Mouse (Mus musculus) limb, embryonic 11.5 days (tissue): Measurements from ENCODE around the gene Tmem181a. TPM values are rescaled to one million over a fixed set of nuclear protein-coding genes. Genes with fewer than 3 reads are reported as not detected.
A peak's percentile ranks its signal among the peaks of the same experiment; 100 is the strongest.
"Not testable (repeated sequence)": the region's sequence is repeated elsewhere in the genome, so short reads cannot be mapped to it uniquely, and the experiment has no call there.

ENCODE experiments used
- ATAC-seq: fragments of 200-750 bp; cut with Nextera tagmentation; 2 replicates; pipeline ENCODE4 v1.8.0; 2017; ENCODE audit warnings: low read depth; ENCODE audit not compliant: insufficient number of reproducible peaks, low FRiP score, low TSS enrichment
- DNase-seq: peaks from one replicate; pipeline ENCODE4 v3.0.0-alpha.2; 2015; ENCODE audit warnings: low spot score
- H3K27ac ChIP-seq: fragments of 300-500 bp; sonication (generic); replicated peaks from 2 replicates; pipeline ENCODE4 v1.5.1; 2014; ENCODE audit warnings: low read depth, mild to moderate bottlenecking, low read length
- H3K27me3 ChIP-seq: fragments of 300-500 bp; sonication (generic); 2 replicates; pipeline ENCODE4 v1.6.1; 2014; ENCODE audit warnings: mild to moderate bottlenecking, low read length, mixed read lengths; ENCODE audit not compliant: control insufficient read depth, insufficient read depth
- H3K36me3 ChIP-seq: fragments of 300-500 bp; sonication (generic); 2 replicates; pipeline ENCODE4 v1.6.1; 2014; ENCODE audit warnings: mild to moderate bottlenecking, low read length, moderate library complexity, mixed read lengths; ENCODE audit not compliant: control insufficient read depth, insufficient read depth
- H3K4me1 ChIP-seq: fragments of 300-500 bp; sonication (generic); 2 replicates; pipeline ENCODE4 v1.6.1; 2014; ENCODE audit warnings: low read length, mixed read lengths; ENCODE audit not compliant: control insufficient read depth, insufficient read depth
- H3K4me2 ChIP-seq: fragments of 300-500 bp; sonication (generic); 2 replicates; pipeline ENCODE4 v1.6.1; 2014; ENCODE audit warnings: low read depth, mild to moderate bottlenecking, moderate library complexity; ENCODE audit not compliant: severe bottlenecking
- H3K4me3 ChIP-seq: fragments of 300-500 bp; sonication (generic); 2 replicates; pipeline ENCODE4 v1.5.1; 2014; ENCODE audit warnings: low read depth, low read length
- H3K9ac ChIP-seq: fragments of 300-500 bp; sonication (generic); 2 replicates; pipeline ENCODE4 v1.6.1; 2014; ENCODE audit warnings: mild to moderate bottlenecking, low read length
- H3K9me3 ChIP-seq: fragments of 300-500 bp; sonication (generic); 2 replicates; pipeline ENCODE4 v1.6.1; 2016; ENCODE audit warnings: low read length; ENCODE audit not compliant: control insufficient read depth
- WGBS: fragments of 180-500 bp; shearing (Covaris S2); extraction: QIAGEN DNeasy Blood & Tissue Kit; methylation state at CpG from one replicate; pipeline ENCODE4 v1.1.7; 2014; 5-methylcytosine and 5-hydroxymethylcytosine counted together
- polyA plus RNA-seq: library from polyadenylated mRNA; unstranded; fragments of >200 nt; fragmentation: Nextera tagmentation; extraction: Ambion mirVana; gene quantifications from 2 replicates; pipeline ENCODE4 v1.2.1, GENCODE M21; 2014

Gene Tmem181a
- polyA plus RNA-seq, 1 experiment from 2014 or later: 25.5 TPM

GRCm38 (mm10) chr17:6270840-6271239, 14.2 kb downstream of the Tmem181a start:
- not testable (repeated sequence) for H3K36me3 ChIP-seq, H3K9ac ChIP-seq, H3K27ac ChIP-seq, H3K27me3 ChIP-seq, H3K9me3 ChIP-seq, H3K4me1 ChIP-seq
- H3K4me2 ChIP-seq: peak overlapping the region; percentile 50
- peak overlapping the region; percentile 43 for H3K4me3 ChIP-seq
- DNase-seq: peak; percentile 55
- 0% methylated on average over 22 of the region's 25 CpGs for WGBS
- peak; percentile 4; the same call in 1 of the 2 replicates for ATAC-seq

- not testable (repeated sequence) for H3K4me3 ChIP-seq, H3K36me3 ChIP-seq, H3K4me1 ChIP-seq, H3K27ac ChIP-seq, ATAC-seq, H3K27me3 ChIP-seq, H3K4me2 ChIP-seq, DNase-seq, H3K9me3 ChIP-seq, H3K9ac ChIP-seq
- 85% methylated on average over 6 of the region's 6 CpGs for WGBS
Observed at GRCm38 (mm10) chr17:6271970-6272369, 15.3 kb downstream of the Tmem181a start.

- DNase-seq, ATAC-seq, H3K9ac ChIP-seq, H3K27ac ChIP-seq, H3K4me2 ChIP-seq, H3K27me3 ChIP-seq, H3K9me3 ChIP-seq, H3K36me3 ChIP-seq, H3K4me3 ChIP-seq, H3K4me1 ChIP-seq: not testable (repeated sequence)
- WGBS: 92% methylated on average over 4 of the region's 6 CpGs
Observed at GRCm38 (mm10) chr17:6274693-6275092, 18.0 kb downstream of the Tmem181a start.

- H3K36me3 ChIP-seq, ATAC-seq, H3K9ac ChIP-seq, H3K4me3 ChIP-seq, DNase-seq, H3K4me2 ChIP-seq, H3K27ac ChIP-seq, H3K4me1 ChIP-seq, H3K27me3 ChIP-seq, H3K9me3 ChIP-seq: not testable (repeated sequence)
- 80% methylated on average over 8 of the region's 8 CpGs for WGBS
Observed at GRCm38 (mm10) chr17:6279205-6279604, 22.5 kb downstream of the Tmem181a start.

GRCm38 (mm10) chr17:6279772-6280171, 23.1 kb downstream of the Tmem181a start:
- DNase-seq, H3K9me3 ChIP-seq, ATAC-seq, H3K27ac ChIP-seq, H3K9ac ChIP-seq, H3K4me2 ChIP-seq, H3K4me1 ChIP-seq, H3K27me3 ChIP-seq, H3K36me3 ChIP-seq, H3K4me3 ChIP-seq: not testable (repeated sequence)
- 91% methylated on average over 10 of the region's 10 CpGs for WGBS

- 95% methylated on average over 18 of the region's 19 CpGs for WGBS
- not testable (repeated sequence) for H3K4me3 ChIP-seq, DNase-seq, H3K36me3 ChIP-seq, H3K27ac ChIP-seq, H3K27me3 ChIP-seq, ATAC-seq, H3K9me3 ChIP-seq, H3K9ac ChIP-seq, H3K4me2 ChIP-seq, H3K4me1 ChIP-seq
Observed at GRCm38 (mm10) chr17:6280513-6280912, 23.9 kb downstream of the Tmem181a start.

GRCm38 (mm10) chr17:6283137-6283536, 26.5 kb downstream of the Tmem181a start:
- WGBS: 90% methylated on average over 7 of the region's 10 CpGs

GRCm38 (mm10) chr17:6286169-6286568, 29.5 kb downstream of the Tmem181a start:
- not testable (repeated sequence) for H3K4me1 ChIP-seq, H3K9me3 ChIP-seq, H3K36me3 ChIP-seq, H3K4me2 ChIP-seq, H3K4me3 ChIP-seq, H3K27ac ChIP-seq, DNase-seq, H3K27me3 ChIP-seq, H3K9ac ChIP-seq, ATAC-seq
- WGBS: 94% methylated on average over 5 of the region's 5 CpGs

More at GRCm38 (mm10) chr17:6283137-6283536, 26.5 kb downstream of the Tmem181a start:
- H3K27me3 ChIP-seq, H3K36me3 ChIP-seq, H3K4me3 ChIP-seq, H3K9me3 ChIP-seq, H3K4me2 ChIP-seq, H3K27ac ChIP-seq, H3K4me1 ChIP-seq, H3K9ac ChIP-seq, DNase-seq, ATAC-seq: not testable (repeated sequence)

GRCm38 (mm10) chr17:6289045-6289444, 32.4 kb downstream of the Tmem181a start:
- H3K36me3 ChIP-seq, H3K27ac ChIP-seq, H3K4me3 ChIP-seq, ATAC-seq, H3K9ac ChIP-seq, DNase-seq, H3K9me3 ChIP-seq, H3K27me3 ChIP-seq, H3K4me2 ChIP-seq, H3K4me1 ChIP-seq: not testable (repeated sequence)
- WGBS: 90% methylated on average over 9 of the region's 12 CpGs
